Mouse (Mus musculus) hindbrain, embryonic 11.5 days (tissue): ENCODE measurements around the gene Nmnat3. TPM values are rescaled to one million over a fixed set of nuclear protein-coding genes. Genes with fewer than 3 reads are reported as not detected.
"Not testable (repeated sequence)": the region's sequence is repeated elsewhere in the genome, so short reads cannot be mapped to it uniquely, and the experiment has no call there.

Source experiments
- ATAC-seq: fragments of 200-750 bp; cut with Nextera tagmentation; 2 replicates; pipeline ENCODE4 v1.8.0; 2017; ENCODE audit warnings: mild to moderate bottlenecking, moderate TSS enrichment, moderate library complexity; ENCODE audit not compliant: low FRiP score
- DNase-seq: peaks from one replicate; pipeline ENCODE4 v3.0.0-alpha.2; 2015; ENCODE audit warnings: low spot score
- H3K27ac ChIP-seq: fragments of 300-500 bp; sonication (generic); 2 replicates; pipeline ENCODE4 v1.5.1; 2014; ENCODE audit warnings: mild to moderate bottlenecking, low read depth, low read length
- H3K27me3 ChIP-seq: fragments of 300-500 bp; sonication (generic); 2 replicates; pipeline ENCODE4 v1.6.1; 2014; ENCODE audit warnings: mild to moderate bottlenecking, low read length, moderate library complexity, mixed read lengths; ENCODE audit not compliant: control insufficient read depth, insufficient read depth
- H3K36me3 ChIP-seq: fragments of 300-500 bp; sonication (generic); 2 replicates; pipeline ENCODE4 v1.6.1; 2014; ENCODE audit warnings: mild to moderate bottlenecking, low read length, moderate library complexity, mixed read lengths; ENCODE audit not compliant: control insufficient read depth, insufficient read depth
- H3K4me1 ChIP-seq: fragments of 300-500 bp; sonication (generic); replicated peaks from 2 replicates; pipeline ENCODE4 v1.6.1; 2014; ENCODE audit warnings: low read length, mixed read lengths; ENCODE audit not compliant: control insufficient read depth, insufficient read depth
- H3K4me2 ChIP-seq: fragments of 300-500 bp; sonication (generic); replicated peaks from 2 replicates; pipeline ENCODE4 v1.6.1; 2014; ENCODE audit warnings: mild to moderate bottlenecking, low read depth, low read length
- H3K4me3 ChIP-seq: fragments of 300-500 bp; sonication (generic); 2 replicates; pipeline ENCODE4 v1.5.1; 2014; ENCODE audit warnings: low read depth, low read length
- H3K9ac ChIP-seq: fragments of 300-500 bp; sonication (generic); 2 replicates; pipeline ENCODE4 v1.6.1; 2014; ENCODE audit warnings: low read depth, low read length
- H3K9me3 ChIP-seq: fragments of 300-500 bp; sonication (generic); 2 replicates; pipeline ENCODE4 v1.6.1; 2016; ENCODE audit warnings: low read length; ENCODE audit not compliant: control insufficient read depth
- WGBS: fragments of 180-500 bp; shearing (Covaris S2); extraction: QIAGEN DNeasy Blood & Tissue Kit; methylation state at CpG from one replicate; pipeline ENCODE4 v1.1.7; 2014; 5-methylcytosine and 5-hydroxymethylcytosine counted together
- polyA plus RNA-seq: library from polyadenylated mRNA; unstranded; fragments of >200 nt; fragmentation: Nextera tagmentation; extraction: Ambion mirVana; gene quantifications from 2 replicates; pipeline ENCODE4 v1.2.1, GENCODE M21; 2014

The Nmnat3 gene
- polyA plus RNA-seq, result 2.0 and 3.2 TPM in 2 replicates

DNA sequence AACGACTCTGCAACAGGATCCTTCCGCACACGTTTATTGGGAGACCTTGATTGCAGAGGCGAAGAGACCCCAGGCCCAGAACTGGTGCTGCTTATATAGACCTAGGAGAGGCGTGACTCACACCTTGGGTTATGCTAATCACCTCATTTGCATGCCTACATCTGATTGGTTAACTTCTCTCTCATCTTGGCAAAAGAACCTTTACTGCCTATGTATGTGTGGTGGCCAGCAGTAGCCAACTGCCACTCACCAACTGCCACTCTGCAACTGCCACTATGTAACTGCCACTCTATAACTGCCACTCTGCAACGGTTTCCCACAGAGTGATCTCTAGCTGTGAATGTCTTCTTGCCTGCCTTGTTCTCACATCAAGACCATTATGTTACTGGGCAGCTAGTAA lies at the start of gene Nmnat3:
TSS of gene Nmnat3 (plus strand) at position 301 of the 400 bp plus-strand sequence.
- not testable (repeated sequence) for H3K4me3 ChIP-seq, ATAC-seq, H3K4me2 ChIP-seq, H3K36me3 ChIP-seq, H3K4me1 ChIP-seq, H3K9ac ChIP-seq, DNase-seq, H3K27me3 ChIP-seq, H3K9me3 ChIP-seq, H3K27ac ChIP-seq
- WGBS, result 88% methylated on average over 6 of the region's 6 CpGs

GRCm38 (mm10) chr9:98243481-98243880 lies 43.8 kb upstream of the Nmnat3 start:
- no peaks in the 10 kb centered on the region for H3K36me3 ChIP-seq
- H3K4me1 ChIP-seq, result no peaks in the 10 kb centered on the region
- no peaks in the 10 kb centered on the region for H3K27me3 ChIP-seq
- WGBS, result 90% methylated on average over 2 of the region's 2 CpGs
- DNase-seq (no peak), ATAC-seq (no peak)
- no peak overlapping the region for H3K4me2 ChIP-seq
- no peak overlapping the region for H3K4me3 ChIP-seq
- H3K9ac ChIP-seq, result no peak overlapping the region
- H3K9me3 ChIP-seq, result no peaks in the 10 kb centered on the region
- no peak overlapping the region for H3K27ac ChIP-seq

GRCm38 (mm10) chr9:98244223-98244622 lies 43.0 kb upstream of the Nmnat3 start:
- H3K4me2 ChIP-seq, result no peak overlapping the region
- H3K27ac ChIP-seq, result no peak overlapping the region
- ATAC-seq (no peak), DNase-seq (peak; percentile 69)
- H3K4me3 ChIP-seq, result no peak overlapping the region
- H3K27me3 ChIP-seq, result no peaks in the 10 kb centered on the region
- H3K9ac ChIP-seq, result no peak overlapping the region
- H3K9me3 ChIP-seq, result no peaks in the 10 kb centered on the region
- WGBS, result 48% methylated on average over 2 of the region's 2 CpGs
- H3K36me3 ChIP-seq, result no peaks in the 10 kb centered on the region
- no peaks in the 10 kb centered on the region for H3K4me1 ChIP-seq

GRCm38 (mm10) chr9:98245226-98245625 lies 42.0 kb upstream of the Nmnat3 start:
- no peak for ATAC-seq
- H3K27ac ChIP-seq, result no peak overlapping the region
- DNase-seq, result no peak
- no peaks in the 10 kb centered on the region for H3K27me3 ChIP-seq
- no peaks in the 10 kb centered on the region for H3K9me3 ChIP-seq
- H3K4me3 ChIP-seq, result no peak overlapping the region
- H3K9ac ChIP-seq, result no peak overlapping the region
- H3K4me1 ChIP-seq, result no peaks in the 10 kb centered on the region
- no peaks in the 10 kb centered on the region for H3K36me3 ChIP-seq
- no peak overlapping the region for H3K4me2 ChIP-seq
- WGBS, result 90% methylated on average over 2 of the region's 2 CpGs

DNA sequence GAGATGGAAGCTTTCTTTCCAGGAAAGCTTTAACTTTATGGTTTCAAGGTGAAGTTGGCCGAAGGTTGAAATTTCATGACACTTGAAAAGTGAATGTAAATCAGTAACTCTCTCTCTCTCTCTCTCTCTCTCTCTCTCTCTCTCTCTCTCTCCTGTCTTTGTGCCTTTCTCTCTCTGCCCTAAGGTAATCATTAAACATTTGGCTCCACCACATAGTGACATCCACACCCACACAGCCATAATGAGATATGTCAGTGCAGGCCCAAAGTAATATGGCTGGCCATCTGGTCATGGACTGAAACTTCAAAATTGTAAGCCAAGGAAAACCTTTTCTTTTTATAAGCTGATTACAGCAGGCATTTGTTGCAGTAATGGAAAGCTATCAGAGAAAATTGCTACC lies 40.9 kb upstream of the Nmnat3 start:
- Histone ChIP-seq H3K4me3 (no peak overlapping the region), H3K9me3 (no peaks in the 10 kb centered on the region), H3K9ac (no peak overlapping the region), H3K27ac (no peak overlapping the region), H3K36me3 (no peaks in the 10 kb centered on the region), H3K4me2 (no peak overlapping the region), H3K27me3 (no peaks in the 10 kb centered on the region), H3K4me1 (no peaks in the 10 kb centered on the region)
- ATAC-seq (no peak), DNase-seq (no peak)
- WGBS, result 80% methylated on average over 1 of the region's 1 CpGs

GRCm38 (mm10) chr9:98260210-98260609 lies 27.0 kb upstream of the Nmnat3 start:
- no peak for ATAC-seq
- 87% methylated on average over 8 of the region's 8 CpGs for WGBS
- Histone ChIP-seq H3K27me3 (no peaks in the 10 kb centered on the region), H3K27ac (no peak overlapping the region), H3K9ac (no peak overlapping the region), H3K4me2 (no peak overlapping the region), H3K36me3 (no peaks in the 10 kb centered on the region), H3K9me3 (no peaks in the 10 kb centered on the region), H3K4me1 (no peaks in the 10 kb centered on the region), H3K4me3 (no peak overlapping the region)
- DNase-seq, result no peak

DNA sequence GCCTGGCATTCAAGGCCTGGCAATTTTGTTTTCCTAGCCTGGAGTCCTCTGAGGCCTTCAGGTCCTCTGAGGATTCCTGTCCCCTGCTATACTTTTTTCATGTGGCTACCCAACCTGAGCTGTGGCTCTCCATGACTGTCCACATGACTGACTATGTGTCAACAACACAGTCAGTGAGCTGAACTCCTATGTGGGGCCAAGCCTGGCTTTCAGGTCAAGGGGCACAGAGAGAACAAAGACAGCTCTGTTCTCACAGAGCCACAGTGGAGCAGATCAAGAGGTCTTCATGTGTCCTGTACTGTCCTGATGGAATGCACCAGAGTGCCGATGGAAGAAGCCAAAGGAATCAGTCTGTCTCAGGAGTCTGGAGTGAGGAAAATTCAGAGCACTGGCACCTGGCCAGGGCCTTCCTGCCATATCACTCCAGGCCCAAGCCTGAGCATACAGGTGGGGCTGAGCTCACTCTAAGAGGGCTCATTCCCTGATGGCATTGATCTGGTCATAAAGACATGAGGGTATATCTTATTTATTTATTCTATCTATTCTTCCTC lies 25.7 kb upstream of the Nmnat3 start:
- H3K27me3 ChIP-seq, result no peaks in the 10 kb centered on the region
- 21% methylated on average over 1 of the region's 1 CpGs for WGBS
- no peak for ATAC-seq
- H3K4me1 ChIP-seq, result no peaks in the 10 kb centered on the region
- H3K4me2 ChIP-seq, result no peak overlapping the region
- no peaks in the 10 kb centered on the region for H3K9me3 ChIP-seq
- H3K36me3 ChIP-seq, result no peaks in the 10 kb centered on the region
- no peak overlapping the region for H3K4me3 ChIP-seq
- no peak overlapping the region for H3K9ac ChIP-seq
- no peak for DNase-seq
- no peak overlapping the region for H3K27ac ChIP-seq

- Histone ChIP-seq H3K36me3 (no peaks in the 10 kb centered on the region), H3K9ac (no peak overlapping the region), H3K4me3 (no peak overlapping the region), H3K27ac (no peak overlapping the region), H3K4me2 (no peak overlapping the region), H3K9me3 (no peaks in the 10 kb centered on the region), H3K27me3 (no peaks in the 10 kb centered on the region), H3K4me1 (no peaks in the 10 kb centered on the region)
- DNase-seq, result no peak
- no peak for ATAC-seq
- 80% methylated on average over 5 of the region's 5 CpGs for WGBS
Measured at GRCm38 (mm10) chr9:98264916-98265315, 22.3 kb upstream of the Nmnat3 start.

DNA sequence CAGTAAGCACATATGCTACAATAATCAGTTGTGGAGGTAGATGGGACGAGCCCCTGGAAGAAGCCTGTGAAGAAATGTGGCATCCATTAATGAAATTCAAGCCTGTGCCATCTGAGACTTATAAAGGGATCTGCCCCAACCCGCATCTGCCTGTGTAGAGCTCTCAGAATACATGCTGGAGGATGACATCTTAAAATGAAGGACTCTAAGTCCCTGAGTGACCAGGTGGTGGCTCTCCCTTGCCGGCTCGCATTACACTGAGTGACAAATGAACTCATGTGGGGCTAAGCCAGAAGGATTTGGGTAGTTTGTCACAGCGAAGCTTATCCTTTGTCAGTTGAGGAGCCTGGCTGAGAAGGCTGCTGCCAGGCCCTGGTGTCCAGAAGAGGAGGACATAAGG lies 14.5 kb upstream of the Nmnat3 start:
- no peak for DNase-seq
- Histone ChIP-seq H3K9ac (no peak overlapping the region), H3K4me1 (no peaks in the 10 kb centered on the region), H3K4me2 (no peak overlapping the region), H3K27me3 (peaks cover 4% of the 10 kb centered on the region), H3K36me3 (no peaks in the 10 kb centered on the region), H3K9me3 (no peaks in the 10 kb centered on the region), H3K27ac (no peak overlapping the region), H3K4me3 (no peak overlapping the region)
- WGBS, result 56% methylated on average over 5 of the region's 5 CpGs
- ATAC-seq, result no peak
